Mouse (Mus musculus): ENCODE measurements around the gene Alyref. TPM values are rescaled to one million over a fixed set of nuclear protein-coding genes. Genes with fewer than 3 reads are reported as not detected.

Gene Alyref
- polyA plus RNA-seq, 1 experiment from 2014 or later = 237 TPM

GRCm38 (mm10) chr11:120608241-120609034 lies 10.3 kb upstream of the Alyref start, which contains the start of gene Npb:
TSS of gene Npb (plus strand) at chr11:120608477.
- no peak for ATAC-seq (ENCODE audit: low FRiP score)
- no peaks in the 10 kb centered on the region; the same call in 1 of the 2 replicates for H3K4me1 ChIP-seq (replicated peaks; ENCODE audit: control insufficient read depth, insufficient read depth, low read length)
- peak within 1 kb of the TSS; percentile 38 for H3K4me2 ChIP-seq (replicated peaks)
- 0 out of 2 replicates have a peak, but pooled peaks cover 6% of the 10 kb centered on the region for H3K27me3 ChIP-seq (ENCODE audit: control insufficient read depth, insufficient read depth, low read length)
- DNase-seq (ENCODE audit: low spot score) = no peak
- peaks cover 81% of the 10 kb centered on the region for H3K36me3 ChIP-seq (replicated peaks; ENCODE audit: control insufficient read depth, insufficient read depth)
- 0 out of 2 replicates have a peak within 1 kb of the TSS, but pooled peaks have one; percentile 5 for H3K4me3 ChIP-seq (replicated peaks; ENCODE audit: low read length)
- no peaks in the 10 kb centered on the region for H3K9me3 ChIP-seq (ENCODE audit: control insufficient read depth, low read length)
- no peak within 1 kb of the TSS for H3K27ac ChIP-seq
- 7% methylated on average over 45 of the region's 45 CpGs for WGBS
- H3K9ac ChIP-seq = peak within 1 kb of the TSS; percentile 16; the same call in 1 of the 2 replicates

GRCm38 (mm10) chr11:120606764-120607163 lies 8.6 kb upstream of the Alyref start:
- ATAC-seq (ENCODE audit: low FRiP score) (no peak), DNase-seq (ENCODE audit: low spot score) (no peak)
- Histone ChIP-seq H3K27ac (no peak overlapping the region), H3K9ac (no peak overlapping the region), H3K4me2 (replicated peaks) (no peak overlapping the region), H3K4me3 (replicated peaks; ENCODE audit: low read length) (no peak overlapping the region), H3K36me3 (replicated peaks; ENCODE audit: control insufficient read depth, insufficient read depth) (peaks cover 81% of the 10 kb centered on the region), H3K27me3 (ENCODE audit: control insufficient read depth, insufficient read depth, low read length) (0 out of 2 replicates have a peak, but pooled peaks cover 6% of the 10 kb centered on the region), H3K4me1 (replicated peaks; ENCODE audit: control insufficient read depth, insufficient read depth, low read length) (no peaks in the 10 kb centered on the region; the same call in 1 of the 2 replicates), H3K9me3 (ENCODE audit: control insufficient read depth, low read length) (no peaks in the 10 kb centered on the region)
- WGBS = 66% methylated on average over 4 of the region's 4 CpGs

- no peak for ATAC-seq (ENCODE audit: low FRiP score)
- Histone ChIP-seq H3K36me3 (replicated peaks; ENCODE audit: control insufficient read depth, insufficient read depth) (peaks cover 79% of the 10 kb centered on the region), H3K27ac (no peak overlapping the region), H3K9ac (no peak overlapping the region), H3K4me1 (replicated peaks; ENCODE audit: control insufficient read depth, insufficient read depth, low read length) (no peaks in the 10 kb centered on the region; the same call in 1 of the 2 replicates), H3K4me2 (replicated peaks) (no peak overlapping the region), H3K9me3 (ENCODE audit: control insufficient read depth, low read length) (no peaks in the 10 kb centered on the region), H3K27me3 (ENCODE audit: control insufficient read depth, insufficient read depth, low read length) (0 out of 2 replicates have a peak, but pooled peaks cover 6% of the 10 kb centered on the region), H3K4me3 (replicated peaks; ENCODE audit: low read length) (no peak overlapping the region)
- DNase-seq (ENCODE audit: low spot score) = no peak
- 91% methylated on average over 7 of the region's 7 CpGs for WGBS
Measured at GRCm38 (mm10) chr11:120605667-120606066, 7.5 kb upstream of the Alyref start.

GRCm38 (mm10) chr11:120603545-120603944 lies 5.4 kb upstream of the Alyref start:
- no peaks in the 10 kb centered on the region for H3K9me3 ChIP-seq (ENCODE audit: control insufficient read depth, low read length)
- ATAC-seq (ENCODE audit: low FRiP score) (no peak), DNase-seq (ENCODE audit: low spot score) (no peak)
- peaks cover 70% of the 10 kb centered on the region for H3K36me3 ChIP-seq (replicated peaks; ENCODE audit: control insufficient read depth, insufficient read depth)
- H3K9ac ChIP-seq = no peak overlapping the region
- H3K4me2 ChIP-seq (replicated peaks) = no peak overlapping the region
- H3K4me1 ChIP-seq (replicated peaks; ENCODE audit: control insufficient read depth, insufficient read depth, low read length) = peaks cover 8% of the 10 kb centered on the region
- H3K27me3 ChIP-seq (ENCODE audit: control insufficient read depth, insufficient read depth, low read length) = no peaks in the 10 kb centered on the region
- WGBS = 88% methylated on average over 2 of the region's 2 CpGs
- no peak overlapping the region for H3K27ac ChIP-seq
- no peak overlapping the region for H3K4me3 ChIP-seq (replicated peaks; ENCODE audit: low read length)

GRCm38 (mm10) chr11:120600716-120601115 lies 2.6 kb upstream of the Alyref start:
- 97% methylated on average over 3 of the region's 3 CpGs for WGBS
- DNase-seq (ENCODE audit: low spot score) (no peak), ATAC-seq (ENCODE audit: low FRiP score) (no peak)
- peaks cover 21% of the 10 kb centered on the region for H3K4me1 ChIP-seq (replicated peaks; ENCODE audit: control insufficient read depth, insufficient read depth, low read length)
- H3K36me3 ChIP-seq (replicated peaks; ENCODE audit: control insufficient read depth, insufficient read depth) = peaks cover 67% of the 10 kb centered on the region
- no peak overlapping the region for H3K27ac ChIP-seq
- no peak overlapping the region for H3K4me2 ChIP-seq (replicated peaks)
- H3K9ac ChIP-seq = no peak overlapping the region
- no peaks in the 10 kb centered on the region for H3K9me3 ChIP-seq (ENCODE audit: control insufficient read depth, low read length)
- no peak overlapping the region for H3K4me3 ChIP-seq (replicated peaks; ENCODE audit: low read length)
- H3K27me3 ChIP-seq (ENCODE audit: control insufficient read depth, insufficient read depth, low read length) = no peaks in the 10 kb centered on the region

GRCm38 (mm10) chr11:120598990-120599549 lies 905 bp upstream of the Alyref start:
- Histone ChIP-seq H3K36me3 (replicated peaks; ENCODE audit: control insufficient read depth, insufficient read depth) (peaks cover 67% of the 10 kb centered on the region), H3K27me3 (ENCODE audit: control insufficient read depth, insufficient read depth, low read length) (no peaks in the 10 kb centered on the region), H3K4me1 (replicated peaks; ENCODE audit: control insufficient read depth, insufficient read depth, low read length) (peaks cover 21% of the 10 kb centered on the region), H3K9ac (peak overlapping the region; percentile 98), H3K4me2 (replicated peaks) (peak overlapping the region; percentile 88), H3K4me3 (replicated peaks; ENCODE audit: low read length) (peak overlapping the region; percentile 96), H3K9me3 (ENCODE audit: control insufficient read depth, low read length) (no peaks in the 10 kb centered on the region), H3K27ac (peak overlapping the region; percentile 91)
- ATAC-seq (ENCODE audit: low FRiP score) (no peak), DNase-seq (ENCODE audit: low spot score) (no peak)
- 50% methylated on average over 17 of the region's 17 CpGs for WGBS

- Histone ChIP-seq H3K9ac (peak overlapping the region; percentile 98), H3K4me1 (replicated peaks; ENCODE audit: control insufficient read depth, insufficient read depth, low read length) (peaks cover 21% of the 10 kb centered on the region), H3K36me3 (replicated peaks; ENCODE audit: control insufficient read depth, insufficient read depth) (peaks cover 68% of the 10 kb centered on the region), H3K27ac (peak overlapping the region; percentile 91), H3K27me3 (ENCODE audit: control insufficient read depth, insufficient read depth, low read length) (no peaks in the 10 kb centered on the region), H3K4me3 (replicated peaks; ENCODE audit: low read length) (peak overlapping the region; percentile 96), H3K9me3 (ENCODE audit: control insufficient read depth, low read length) (no peaks in the 10 kb centered on the region), H3K4me2 (replicated peaks) (peak overlapping the region; percentile 88)
- DNase-seq (ENCODE audit: low spot score) (no peak), ATAC-seq (ENCODE audit: low FRiP score) (peak; percentile 57; the same call in 1 of the 2 replicates)
- WGBS = 5% methylated on average over 95 of the region's 99 CpGs
Measured at GRCm38 (mm10) chr11:120597240-120598235, 627 bp downstream of the Alyref start.

GRCm38 (mm10) chr11:120588531-120588930 lies 9.6 kb downstream of the Alyref start:
- no peak for DNase-seq (ENCODE audit: low spot score)
- Histone ChIP-seq H3K4me3 (replicated peaks; ENCODE audit: low read length) (no peak overlapping the region), H3K27ac (no peak overlapping the region), H3K4me1 (replicated peaks; ENCODE audit: control insufficient read depth, insufficient read depth, low read length) (no peaks in the 10 kb centered on the region), H3K4me2 (replicated peaks) (no peak overlapping the region), H3K9ac (no peak overlapping the region), H3K9me3 (ENCODE audit: control insufficient read depth, low read length) (no peaks in the 10 kb centered on the region), H3K27me3 (ENCODE audit: control insufficient read depth, insufficient read depth, low read length) (no peaks in the 10 kb centered on the region), H3K36me3 (replicated peaks; ENCODE audit: control insufficient read depth, insufficient read depth) (peaks cover 92% of the 10 kb centered on the region)
- ATAC-seq (ENCODE audit: low FRiP score) = no peak
- WGBS = 94% methylated on average over 6 of the region's 6 CpGs

All from hindbrain, embryonic 14.5 days (tissue).